Mouse (Mus musculus): Measurements from ENCODE around the gene Jade2.

DNA sequence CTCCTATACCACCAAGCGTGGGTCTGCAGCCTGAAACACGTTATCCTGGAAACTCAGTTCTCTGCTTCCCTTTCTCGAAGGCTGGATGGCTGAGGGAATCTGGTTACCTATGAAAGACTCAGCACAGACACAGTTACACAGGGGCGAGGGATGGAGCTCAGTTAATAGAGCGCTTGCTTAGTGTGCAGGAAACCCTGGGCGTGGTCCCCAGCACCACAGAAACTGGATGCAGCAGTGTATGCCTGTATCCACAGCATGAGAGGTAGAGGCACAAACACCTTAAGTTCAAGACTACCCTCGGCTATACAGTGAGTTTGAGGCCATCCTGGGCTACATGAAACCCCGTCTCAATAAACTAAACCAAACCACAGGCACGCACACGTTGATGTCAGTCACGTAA, 17.5 kb downstream of the Jade2 start:
- TF ChIP-seq ZKSCAN1 (IDR thresholded peaks at IDR 0.05; ENCODE audit: borderline replicate concordance, low read depth, low read length) (no peak), ETS1 (conservative IDR thresholded peaks at IDR 0.05; ENCODE audit: low read depth, low read length) (no peak), CTCF (conservative IDR thresholded peaks at IDR 0.05 in 1 of 2, IDR thresholded peaks at IDR 0.05 in 1 of 2; ENCODE audit: low read depth in 2 of 2, low read length in 2 of 2) (no peak), ZMIZ1 (IDR thresholded peaks at IDR 0.05; ENCODE audit: low read depth, low read length) (no peak), SIN3A (IDR thresholded peaks at IDR 0.05; ENCODE audit: low read length) (no peak), POLR2AphosphoS2 (IDR thresholded peaks at IDR 0.05; ENCODE audit: low read depth, low read length) (no peak), HCFC1 (IDR thresholded peaks at IDR 0.05; ENCODE audit: low read depth, low read length) (no peak), POLR2A (IDR thresholded peaks at IDR 0.05; ENCODE audit: low read depth, low read length) (no peak), E2F4 (IDR thresholded peaks at IDR 0.05; ENCODE audit: insufficient replicate concordance, low read depth, low read length) (no peak), MAFK (IDR thresholded peaks at IDR 0.05; ENCODE audit: insufficient replicate concordance, low read length) (no peak)
